Mouse (Mus musculus): ENCODE data around the gene Tpbgl.

Gene Tpbgl

DNA sequence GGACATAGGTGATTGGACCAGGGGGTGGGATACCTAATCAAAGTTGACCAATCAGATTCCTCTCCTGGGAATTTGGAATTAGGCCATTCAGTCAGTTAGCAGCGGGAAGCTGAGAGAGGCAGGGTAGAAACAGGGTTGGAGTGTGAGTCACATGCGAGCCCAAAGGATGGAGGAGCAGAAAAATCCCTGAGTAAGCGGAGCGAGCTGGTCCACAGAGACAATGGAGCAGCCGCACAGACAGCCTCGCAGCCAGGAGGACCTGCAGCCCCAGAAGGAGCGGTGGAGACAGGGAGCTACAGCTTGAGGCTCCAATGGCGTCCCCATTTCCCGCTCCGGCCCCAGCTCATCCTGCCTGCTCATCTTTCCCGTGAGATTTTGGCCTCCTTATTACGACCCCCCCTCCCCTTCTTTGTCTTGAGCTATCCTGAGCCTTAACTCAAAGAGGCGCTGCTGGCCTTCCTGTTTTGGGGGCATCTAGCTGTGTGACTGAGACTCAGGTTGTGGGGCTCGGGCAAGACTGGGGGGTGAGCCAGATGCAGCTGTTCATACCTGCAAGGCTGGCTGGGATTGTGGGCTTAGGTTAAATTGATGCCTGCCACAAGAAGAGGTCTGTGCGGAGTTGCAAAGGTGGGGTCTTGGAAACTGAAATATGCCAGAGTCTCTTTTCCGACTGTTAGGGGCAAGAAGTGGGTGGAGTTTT is 47.3 kb downstream of the Tpbgl start:
- no peak for DNase-seq (ENCODE audit: low spot score)

DNA sequence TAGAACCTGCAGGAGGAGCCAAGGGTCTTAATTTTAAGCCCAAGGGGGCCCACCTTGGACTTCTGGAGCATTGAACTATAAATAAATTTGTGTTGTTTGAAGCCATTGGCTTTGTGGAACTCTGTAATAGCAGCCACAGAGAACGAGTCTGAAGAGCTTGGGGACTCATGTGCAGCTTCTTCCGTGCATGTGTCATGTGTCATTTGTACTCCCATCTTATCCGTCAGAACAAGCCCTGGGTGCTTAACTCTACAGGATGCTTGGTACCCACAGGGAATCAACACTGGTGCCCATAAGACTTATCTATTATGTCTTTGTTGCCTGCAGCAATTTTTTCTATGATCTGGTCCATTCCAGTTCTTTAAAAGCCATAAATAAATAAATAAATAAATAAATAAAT is 48.7 kb downstream of the Tpbgl start:
- DNase-seq (ENCODE audit: low spot score) = no peak
